14 mouse cellular contexts compared by ENCODE assay signal in the genomic region with DNA sequence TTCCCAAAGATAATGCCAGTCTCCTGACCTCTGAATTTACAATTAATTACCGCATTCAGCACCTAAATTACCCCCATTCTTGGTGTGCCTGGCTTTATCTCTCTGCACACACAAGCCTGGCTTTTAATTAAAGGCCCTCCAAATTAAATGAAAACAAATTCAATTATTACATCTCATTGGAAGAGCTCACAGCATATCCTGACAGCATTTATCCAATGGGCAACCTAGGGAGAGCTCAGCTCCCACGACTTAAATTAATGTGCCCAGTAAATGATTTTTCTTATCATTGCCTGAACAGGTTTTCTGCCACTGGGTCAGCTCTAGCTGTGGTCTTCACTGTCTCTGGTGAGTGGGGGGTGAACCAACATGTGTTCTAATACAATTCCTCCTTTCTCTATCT.
"Had no signal": no experiment of that assay in that cellular context is flagged by ENCODE, and none has a peak within 500 bp of the region (broad histone marks: within the 10 kb centered on the region; RNA-seq: fewer than 3 reads in every experiment).

No protein-coding gene starts in this region.

- H3K4me3 ChIP-seq: limb, embryonic 13.5 days; neural tube, embryonic 12.5 days had no signal

- H3K9ac ChIP-seq: limb, embryonic 13.5 days; liver, embryonic 14.5 days; neural tube, embryonic 12.5 days had no signal

- H3K4me2 ChIP-seq: limb, embryonic 13.5 days; neural tube, embryonic 12.5 days had no signal

- H3K4me1 ChIP-seq: limb, embryonic 13.5 days; neural tube, embryonic 12.5 days had no signal

- H3K27ac ChIP-seq: kidney, postnatal 0 days; limb, embryonic 13.5 days; liver, embryonic 14.5 days; neural tube, embryonic 12.5 days had no signal

- H3K36me3 ChIP-seq: limb, embryonic 13.5 days; neural tube, embryonic 12.5 days had no signal

- ATAC-seq: intestine, postnatal 0 days had no signal

- H3K27me3 ChIP-seq: limb, embryonic 13.5 days; neural tube, embryonic 12.5 days had no signal

- DNase-seq: kidney, adult 8-10 months; kidney, postnatal 36 days; layer of hippocampus, adult 9-11 months; left cerebral cortex, postnatal 4 days; lung, adult 18-20 months; right cerebral cortex, postnatal 4 days; spleen, adult 18-20 months; thymus, adult 18-20 months; thymus, postnatal 14 days had no signal

- H3K9me3 ChIP-seq: limb, embryonic 13.5 days; neural tube, embryonic 12.5 days had no signal
